Mouse (Mus musculus) lung, embryonic 14.5 days (tissue): ENCODE measurements around the gene Rnf4. TPM values are rescaled to one million over a fixed set of nuclear protein-coding genes. Genes with fewer than 3 reads are reported as not detected.

Experiments
- ATAC-seq: fragments of 200-750 bp; cut with Nextera tagmentation; 2 replicates; pipeline ENCODE4 v1.8.0; 2017; ENCODE audit warnings: mild to moderate bottlenecking, moderate TSS enrichment, moderate library complexity; ENCODE audit not compliant: insufficient read depth
- DNase-seq: peaks from one replicate; pipeline ENCODE4 v3.0.0-alpha.2; 2015
- H3K27ac ChIP-seq: fragments of 300-500 bp; sonication (generic); 2 replicates; pipeline ENCODE4 v1.5.1; 2014; ENCODE audit warnings: low read depth, mild to moderate bottlenecking, moderate library complexity
- H3K27me3 ChIP-seq: fragments of 300-500 bp; sonication (generic); 2 replicates; pipeline ENCODE4 v1.6.1; 2014; ENCODE audit warnings: low read length, control low read depth; ENCODE audit not compliant: insufficient read depth
- H3K36me3 ChIP-seq: fragments of 300-500 bp; sonication (generic); 2 replicates; pipeline ENCODE4 v1.6.1; 2014; ENCODE audit warnings: control low read depth; ENCODE audit not compliant: insufficient read depth
- H3K4me1 ChIP-seq: fragments of 300-500 bp; sonication (generic); 2 replicates; pipeline ENCODE4 v1.6.1; 2014; ENCODE audit warnings: antibody characterized with exemption, control low read depth; ENCODE audit not compliant: insufficient read depth
- H3K4me2 ChIP-seq: fragments of 300-500 bp; sonication (generic); 2 replicates; pipeline ENCODE4 v1.6.1; 2014; ENCODE audit warnings: mild to moderate bottlenecking
- H3K4me3 ChIP-seq: fragments of 300-500 bp; sonication (generic); 2 replicates; pipeline ENCODE4 v1.5.1; 2014; ENCODE audit warnings: low read depth, low read length
- H3K9ac ChIP-seq: fragments of 300-500 bp; sonication (generic); 2 replicates; pipeline ENCODE4 v1.6.1; 2014
- H3K9me3 ChIP-seq: fragments of 300-500 bp; sonication (generic); 2 replicates; pipeline ENCODE4 v1.6.1; 2016; ENCODE audit warnings: low read depth, low read length, control low read depth
- CTCF ChIP-seq: IDR thresholded peaks from 2 replicates; pipeline ENCODE4 v1.5.1; 2016; ENCODE audit warnings: antibody characterized with exemption, low read depth
- WGBS: fragments of 180-500 bp; shearing (Covaris S2); extraction: QIAGEN DNeasy Blood & Tissue Kit; methylation state at CpG from one replicate; pipeline ENCODE4 v1.1.7; 2014; 5-methylcytosine and 5-hydroxymethylcytosine counted together
- polyA plus RNA-seq: library from polyadenylated mRNA; unstranded; fragments of >200 nt; fragmentation: Nextera tagmentation; extraction: Ambion mirVana; gene quantifications from 2 replicates; pipeline ENCODE4 v1.2.1, GENCODE M21; 2014

The Rnf4 gene
- polyA plus RNA-seq, 1 experiment from 2014 or later = 196 TPM

- Histone ChIP-seq H3K9ac (no peak overlapping the region), H3K4me2 (no peak overlapping the region), H3K4me3 (no peak overlapping the region), H3K27ac (no peak overlapping the region), H3K27me3 (peaks cover 2% of the 10 kb centered on the region; the same call in 1 of the 2 replicates), H3K36me3 (no peaks in the 10 kb centered on the region), H3K4me1 (no peaks in the 10 kb centered on the region), H3K9me3 (no peaks in the 10 kb centered on the region)
- 31% methylated on average over 2 of the region's 2 CpGs for WGBS
- TF ChIP-seq CTCF = no peak
- DNase-seq (no peak), ATAC-seq (no peak)
Measured at GRCm38 (mm10) chr5:34294696-34295095, 41.4 kb upstream of the Rnf4 start.

DNA sequence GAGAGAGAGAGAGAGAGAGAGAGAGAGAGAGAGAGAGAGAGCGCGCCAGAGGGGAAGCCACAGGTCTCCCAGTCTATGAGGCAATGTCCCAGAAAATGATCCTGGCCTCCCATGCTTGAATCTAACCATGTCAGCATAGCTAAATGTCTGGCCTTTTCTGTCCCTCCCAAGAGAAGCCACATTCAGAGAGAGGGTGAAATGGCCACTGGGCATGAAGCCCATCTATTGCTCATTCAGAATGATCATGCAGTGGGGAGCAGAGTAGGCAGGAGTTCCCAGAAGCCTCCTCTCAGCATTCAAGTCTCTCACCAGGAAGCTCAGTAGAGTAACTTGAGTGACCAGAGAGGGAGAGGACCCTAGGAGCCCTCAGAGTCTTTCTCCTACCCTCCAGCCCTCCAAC lies 40.9 kb upstream of the Rnf4 start:
- no peaks in the 10 kb centered on the region for H3K4me1 ChIP-seq
- no peak overlapping the region for H3K4me2 ChIP-seq
- no peaks in the 10 kb centered on the region for H3K9me3 ChIP-seq
- no peaks in the 10 kb centered on the region for H3K36me3 ChIP-seq
- DNase-seq = no peak
- H3K27me3 ChIP-seq = no peaks in the 10 kb centered on the region; the same call in 1 of the 2 replicates
- no peak overlapping the region for H3K4me3 ChIP-seq
- no peak for ATAC-seq
- TF ChIP-seq CTCF = no peak
- 84% methylated on average over 2 of the region's 2 CpGs for WGBS
- H3K27ac ChIP-seq = no peak overlapping the region
- no peak overlapping the region for H3K9ac ChIP-seq

- 47% methylated on average over 4 of the region's 4 CpGs for WGBS
- Histone ChIP-seq H3K4me2 (no peak overlapping the region), H3K27ac (no peak overlapping the region), H3K4me3 (no peak overlapping the region), H3K4me1 (no peaks in the 10 kb centered on the region), H3K9ac (no peak overlapping the region), H3K36me3 (no peaks in the 10 kb centered on the region), H3K27me3 (no peaks in the 10 kb centered on the region), H3K9me3 (no peaks in the 10 kb centered on the region)
- DNase-seq (no peak), ATAC-seq (no peak)
- no peak for TF ChIP-seq CTCF
Measured at GRCm38 (mm10) chr5:34298061-34298460, 38.0 kb upstream of the Rnf4 start.

GRCm38 (mm10) chr5:34298937-34299535 lies 37.1 kb upstream of the Rnf4 start:
- Histone ChIP-seq H3K9ac (no peak overlapping the region), H3K27ac (no peak overlapping the region), H3K36me3 (no peaks in the 10 kb centered on the region), H3K27me3 (no peaks in the 10 kb centered on the region), H3K4me3 (no peak overlapping the region), H3K9me3 (no peaks in the 10 kb centered on the region), H3K4me2 (no peak overlapping the region), H3K4me1 (no peaks in the 10 kb centered on the region)
- no peak for TF ChIP-seq CTCF
- ATAC-seq = no peak
- WGBS = 76% methylated on average over 10 of the region's 10 CpGs
- no peak for DNase-seq

DNA sequence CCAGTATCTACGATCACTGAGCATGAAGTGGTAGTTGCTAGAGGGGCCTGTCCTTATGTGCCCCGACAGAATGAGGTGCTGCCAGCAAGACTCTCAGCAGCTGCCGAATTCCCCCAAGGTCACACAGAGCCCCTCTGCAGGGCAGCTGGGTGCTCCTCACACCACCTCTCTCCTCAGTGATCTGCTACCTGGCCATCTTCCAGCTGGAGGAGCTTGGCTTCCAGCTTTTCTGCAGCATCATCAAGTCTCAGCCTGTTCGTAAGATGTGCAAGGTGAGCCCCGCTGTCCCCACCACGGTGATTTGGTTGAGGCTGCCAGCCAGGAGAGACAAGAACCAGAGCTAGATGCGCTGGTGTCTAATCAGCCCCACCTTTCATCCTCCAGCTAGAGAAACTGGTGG lies 33.7 kb upstream of the Rnf4 start:
- H3K4me2 ChIP-seq = no peak overlapping the region
- DNase-seq (no peak), ATAC-seq (no peak)
- H3K27me3 ChIP-seq = no peaks in the 10 kb centered on the region
- H3K4me1 ChIP-seq = no peaks in the 10 kb centered on the region
- H3K36me3 ChIP-seq = no peaks in the 10 kb centered on the region
- no peak overlapping the region for H3K4me3 ChIP-seq
- no peaks in the 10 kb centered on the region for H3K9me3 ChIP-seq
- TF ChIP-seq CTCF = no peak
- no peak overlapping the region for H3K27ac ChIP-seq
- WGBS = 63% methylated on average over 7 of the region's 7 CpGs
- no peak overlapping the region for H3K9ac ChIP-seq

- Histone ChIP-seq H3K36me3 (no peaks in the 10 kb centered on the region), H3K4me3 (no peak overlapping the region), H3K4me2 (no peak overlapping the region), H3K4me1 (no peaks in the 10 kb centered on the region), H3K9ac (no peak overlapping the region), H3K27ac (no peak overlapping the region), H3K9me3 (no peaks in the 10 kb centered on the region), H3K27me3 (no peaks in the 10 kb centered on the region)
- no peak for TF ChIP-seq CTCF
- WGBS = 54% methylated on average over 3 of the region's 3 CpGs
- ATAC-seq (no peak), DNase-seq (no peak)
Measured at GRCm38 (mm10) chr5:34309016-34309415, 27.1 kb upstream of the Rnf4 start.

GRCm38 (mm10) chr5:34319491-34320034 lies 16.5 kb upstream of the Rnf4 start:
- Histone ChIP-seq H3K4me1 (no peaks in the 10 kb centered on the region), H3K36me3 (no peaks in the 10 kb centered on the region), H3K9me3 (no peaks in the 10 kb centered on the region), H3K4me3 (no peak overlapping the region), H3K4me2 (no peak overlapping the region), H3K9ac (no peak overlapping the region), H3K27ac (no peak overlapping the region), H3K27me3 (no peaks in the 10 kb centered on the region)
- no peak for TF ChIP-seq CTCF
- 50% methylated on average over 2 of the region's 2 CpGs for WGBS
- no peak for ATAC-seq
- no peak for DNase-seq

DNA sequence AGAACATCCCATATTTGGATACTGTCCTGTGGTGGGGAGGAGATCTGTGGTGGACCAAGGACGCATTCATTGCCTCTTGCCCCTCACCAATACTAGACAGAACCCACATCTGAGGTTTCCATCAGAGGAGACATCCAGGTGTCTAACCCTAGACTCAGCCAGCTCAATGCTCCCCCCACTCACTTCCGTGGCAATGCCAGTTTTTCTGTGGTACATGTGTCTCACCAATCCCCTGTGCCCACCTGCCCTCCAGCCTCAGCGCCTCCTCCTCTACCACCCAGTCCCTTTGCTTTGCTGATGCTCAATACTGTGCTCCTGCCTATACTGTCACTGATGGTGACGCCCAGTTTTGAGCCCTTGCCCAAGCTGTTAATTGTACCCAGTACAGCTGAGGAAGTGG lies 14.9 kb upstream of the Rnf4 start:
- DNase-seq = no peak
- Histone ChIP-seq H3K9me3 (no peaks in the 10 kb centered on the region), H3K9ac (no peak overlapping the region), H3K36me3 (no peaks in the 10 kb centered on the region), H3K4me2 (no peak overlapping the region), H3K4me3 (no peak overlapping the region), H3K27ac (no peak overlapping the region), H3K27me3 (no peaks in the 10 kb centered on the region), H3K4me1 (peaks cover 1% of the 10 kb centered on the region; the same call in 1 of the 2 replicates)
- 82% methylated on average over 4 of the region's 4 CpGs for WGBS
- ATAC-seq = no peak
- TF ChIP-seq CTCF = no peak
